Mouse (Mus musculus) limb, embryonic 14.5 days (tissue): Measurements from ENCODE around the gene Lpcat4. TPM values are rescaled to one million over a fixed set of nuclear protein-coding genes. Genes with fewer than 3 reads are reported as not detected.
"Not testable (repeated sequence)": the region's sequence is repeated elsewhere in the genome, so short reads cannot be mapped to it uniquely, and the experiment has no call there.

Experiments
- ATAC-seq: fragments of 200-750 bp; cut with Nextera tagmentation; 2 replicates; pipeline ENCODE4 v1.8.0; 2017; ENCODE audit warnings: low read depth, moderate number of reproducible peaks, moderate TSS enrichment; ENCODE audit not compliant: low FRiP score
- DNase-seq: peaks from one replicate; pipeline ENCODE4 v3.0.0-alpha.2; 2015; ENCODE audit warnings: low spot score
- H3K27ac ChIP-seq: fragments of 300-500 bp; sonication (generic); replicated peaks from 2 replicates; pipeline ENCODE4 v1.5.1; 2014; ENCODE audit warnings: low read depth, mild to moderate bottlenecking, low read length, moderate library complexity, mixed read lengths
- H3K27me3 ChIP-seq: fragments of 300-500 bp; sonication (generic); 2 replicates; pipeline ENCODE4 v1.6.1; 2014; ENCODE audit warnings: low read length, mixed read lengths; ENCODE audit not compliant: control insufficient read depth, insufficient read depth
- H3K36me3 ChIP-seq: fragments of 300-500 bp; sonication (generic); 2 replicates; pipeline ENCODE4 v1.6.1; 2014; ENCODE audit warnings: mild to moderate bottlenecking, low read length, moderate library complexity, mixed read lengths; ENCODE audit not compliant: control insufficient read depth, insufficient read depth
- H3K4me1 ChIP-seq: fragments of 300-500 bp; sonication (generic); 2 replicates; pipeline ENCODE4 v1.6.1; 2014; ENCODE audit warnings: antibody characterized with exemption, low read length, mixed read lengths; ENCODE audit not compliant: control insufficient read depth, insufficient read depth
- H3K4me2 ChIP-seq: fragments of 300-500 bp; sonication (generic); replicated peaks from 2 replicates; pipeline ENCODE4 v1.6.1; 2014; ENCODE audit warnings: low read depth, mild to moderate bottlenecking, low read length, moderate library complexity; ENCODE audit not compliant: severe bottlenecking
- H3K4me3 ChIP-seq: fragments of 300-500 bp; sonication (generic); replicated peaks from 2 replicates; pipeline ENCODE4 v1.5.1; 2014; ENCODE audit warnings: low read length
- H3K9ac ChIP-seq: fragments of 300-500 bp; sonication (generic); 2 replicates; pipeline ENCODE4 v1.6.1; 2014; ENCODE audit warnings: mild to moderate bottlenecking, low read depth, low read length, moderate library complexity; ENCODE audit not compliant: severe bottlenecking
- H3K9me3 ChIP-seq: fragments of 300-500 bp; sonication (generic); 2 replicates; pipeline ENCODE4 v1.6.1; 2016; ENCODE audit warnings: low read length; ENCODE audit not compliant: control insufficient read depth
- POLR2A ChIP-seq: fragments of 200-500 bp; IDR thresholded peaks from 2 replicates; pipeline ENCODE4 v1.8.0; 2012; ENCODE audit warnings: inconsistent platforms, mild to moderate bottlenecking, moderate library complexity, borderline replicate concordance; ENCODE audit not compliant: insufficient read depth, insufficient read length; ENCODE audit errors: extremely low read depth
- WGBS: fragments of 180-500 bp; shearing (Covaris S2); extraction: QIAGEN DNeasy Blood & Tissue Kit; methylation state at CpG from one replicate; pipeline ENCODE4 v1.1.7; 2014; 5-methylcytosine and 5-hydroxymethylcytosine counted together
- polyA plus RNA-seq, 2 experiments: library from polyadenylated mRNA; depleted of rRNA in 1 of 2; stranded (reverse) in 1 of 2; unstranded in 1 of 2; fragments of >200 nt; fragmentation: Nextera tagmentation in 1 of 2; extraction: Ambion mirVana in 1 of 2; gene quantifications; 2 replicates each; pipeline versions ENCODE4 v1.2.1 to v1.2.3; 2012 to 2014

Lpcat4 gene
- polyA plus RNA-seq, 2 experiments, result 20.9 to 39.9 TPM

DNA sequence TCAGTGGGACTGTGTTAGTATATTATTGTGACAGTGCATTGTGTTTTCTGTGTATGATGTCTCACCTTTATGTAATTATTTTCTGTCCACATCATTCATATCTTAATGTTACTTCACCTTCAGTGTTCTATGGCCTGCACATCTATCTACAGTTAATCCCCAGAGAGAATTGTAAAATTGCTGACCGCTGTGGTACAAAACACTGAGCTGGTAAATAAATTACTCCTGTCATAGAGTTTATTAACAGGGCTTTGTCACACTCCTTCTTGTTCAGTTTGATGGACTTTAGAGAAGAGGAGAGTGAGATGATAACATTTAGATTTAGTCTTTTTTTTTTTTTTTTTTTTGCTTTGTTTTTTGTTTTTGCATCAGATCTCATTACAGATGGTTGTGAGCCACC is 43.6 kb downstream of the Lpcat4 start:
- no peak for TF ChIP-seq POLR2A
- H3K4me2 ChIP-seq, result no peak overlapping the region
- ATAC-seq (no peak), DNase-seq (no peak)
- no peak overlapping the region for H3K9ac ChIP-seq
- H3K4me1 ChIP-seq, result peaks cover 6% of the 10 kb centered on the region; the same call in 1 of the 2 replicates
- WGBS, result 86% methylated on average over 1 of the region's 1 CpGs
- H3K27me3 ChIP-seq, result no peaks in the 10 kb centered on the region
- no peak overlapping the region for H3K4me3 ChIP-seq
- no peak overlapping the region for H3K27ac ChIP-seq
- no peaks in the 10 kb centered on the region for H3K9me3 ChIP-seq
- no peaks in the 10 kb centered on the region for H3K36me3 ChIP-seq

- WGBS, result 3% methylated on average over 21 of the region's 21 CpGs
- peaks cover 6% of the 10 kb centered on the region; the same call in 1 of the 2 replicates for H3K4me1 ChIP-seq
- peak overlapping the region; percentile 40 for H3K4me3 ChIP-seq
- H3K9me3 ChIP-seq, result no peaks in the 10 kb centered on the region
- no peaks in the 10 kb centered on the region for H3K36me3 ChIP-seq
- TF ChIP-seq POLR2A, result no peak
- DNase-seq (peak; percentile 67), ATAC-seq (peak; percentile 37; the same call in 1 of the 2 replicates)
- no peaks in the 10 kb centered on the region for H3K27me3 ChIP-seq
- H3K9ac ChIP-seq, result peak overlapping the region; percentile 53
- no peak overlapping the region for H3K27ac ChIP-seq
- peak overlapping the region; percentile 70 for H3K4me2 ChIP-seq
Observed at GRCm38 (mm10) chr2:112284363-112285030, 45.2 kb downstream of the Lpcat4 start.

GRCm38 (mm10) chr2:112285031-112285390 is 45.7 kb downstream of the Lpcat4 start:
- Histone ChIP-seq H3K4me1 (peaks cover 6% of the 10 kb centered on the region; the same call in 1 of the 2 replicates), H3K9me3 (no peaks in the 10 kb centered on the region), H3K4me3 (peak overlapping the region; percentile 40), H3K36me3 (no peaks in the 10 kb centered on the region), H3K4me2 (peak overlapping the region; percentile 70), H3K9ac (peak overlapping the region; percentile 53; the same call in 1 of the 2 replicates), H3K27me3 (no peaks in the 10 kb centered on the region), H3K27ac (no peak overlapping the region)
- WGBS, result 59% methylated on average over 6 of the region's 6 CpGs
- ATAC-seq (no peak), DNase-seq (no peak)
- no peak for TF ChIP-seq POLR2A

DNA sequence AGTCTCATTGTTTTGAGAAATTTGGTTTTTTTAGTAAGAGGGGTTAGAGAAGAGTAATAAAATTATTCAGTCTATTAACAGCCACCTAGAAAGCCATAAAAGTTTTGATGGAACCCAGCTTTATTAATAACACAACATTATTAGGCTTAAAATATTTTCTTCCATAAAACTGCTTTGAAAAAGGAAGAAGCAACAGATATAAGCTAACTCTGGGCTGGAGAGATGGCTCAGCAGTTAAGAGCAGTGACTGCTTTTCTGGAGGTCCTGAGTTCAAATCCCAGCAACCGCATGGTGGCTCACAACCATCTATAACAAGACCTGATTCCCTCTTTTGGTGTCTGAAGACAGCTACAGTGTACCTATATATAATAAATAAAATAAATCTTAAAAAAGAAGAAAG is 46.8 kb downstream of the Lpcat4 start:
- 89% methylated on average over 1 of the region's 1 CpGs for WGBS
- not testable (repeated sequence) for H3K9me3 ChIP-seq, H3K36me3 ChIP-seq, ATAC-seq, H3K4me2 ChIP-seq, H3K4me1 ChIP-seq, H3K4me3 ChIP-seq, DNase-seq, H3K27ac ChIP-seq, H3K9ac ChIP-seq, H3K27me3 ChIP-seq

DNA sequence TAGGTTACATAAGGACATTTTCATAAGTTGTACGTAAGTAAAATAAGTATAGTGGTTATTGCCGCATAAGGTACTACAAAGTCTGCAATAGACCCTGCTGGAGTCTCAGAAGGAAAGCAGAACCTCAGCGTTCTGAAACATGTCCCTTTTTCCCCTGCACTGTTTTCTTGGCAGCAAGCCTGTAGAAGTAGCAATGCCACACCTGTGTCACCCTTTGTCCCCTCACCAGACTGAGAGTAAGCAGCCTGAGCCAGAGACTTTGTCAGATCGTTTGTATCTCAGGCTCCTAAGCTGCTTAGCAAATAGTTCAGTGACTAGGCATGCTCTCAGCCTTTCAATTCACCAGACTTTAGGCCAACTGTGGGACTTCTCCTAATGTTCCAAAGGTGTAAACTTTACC is 47.8 kb downstream of the Lpcat4 start:
- H3K9ac ChIP-seq, result no peak overlapping the region
- H3K4me1 ChIP-seq, result peaks cover 6% of the 10 kb centered on the region; the same call in 1 of the 2 replicates
- H3K36me3 ChIP-seq, result no peaks in the 10 kb centered on the region
- no peaks in the 10 kb centered on the region for H3K27me3 ChIP-seq
- ATAC-seq, result no peak
- DNase-seq, result no peak
- WGBS, result 69% methylated on average over 4 of the region's 4 CpGs
- no peak overlapping the region for H3K4me3 ChIP-seq
- no peaks in the 10 kb centered on the region for H3K9me3 ChIP-seq
- TF ChIP-seq POLR2A, result no peak
- H3K27ac ChIP-seq, result no peak overlapping the region
- no peak overlapping the region for H3K4me2 ChIP-seq
